Mouse (Mus musculus): ENCODE results near the gene Cd9. TPM values are rescaled to one million over a fixed set of nuclear protein-coding genes. Genes with fewer than 3 reads are reported as not detected.
A peak's percentile ranks its signal among the peaks of the same experiment; 100 is the strongest.

Gene Cd9
- polyA plus RNA-seq, 1 experiment = 68.0 TPM

- H3K36me3 ChIP-seq (ENCODE audit: control insufficient read depth, insufficient read depth, low read length) = no peaks in the 10 kb centered on the region
- H3K4me3 ChIP-seq (ENCODE audit: extremely low read depth, insufficient read depth, insufficient read length) = peak overlapping the region; percentile 24; the same call in 1 of the 2 replicates
- peak overlapping the region; percentile 74 for H3K27ac ChIP-seq (ENCODE audit: insufficient read depth, low read length)
- WGBS = 80% methylated on average over 11 of the region's 11 CpGs
- DNase-seq (ENCODE audit: low read depth in 1 of 2, low spot score in 2 of 2) = no peak
- peaks cover 7% of the 10 kb centered on the region; the same call in 1 of the 2 replicates for H3K4me1 ChIP-seq (ENCODE audit: control insufficient read depth, insufficient read depth, insufficient read length)
- H3K27me3 ChIP-seq (ENCODE audit: control insufficient read depth, insufficient read depth, low read length) = no peaks in the 10 kb centered on the region
- TF ChIP-seq POLR2A (IDR thresholded peaks at IDR 0.05; ENCODE audit: low read depth, low read length) (no peak), CTCF (IDR thresholded peaks at IDR 0.05; ENCODE audit: extremely low read depth, insufficient read depth, insufficient read length, insufficient replicate concordance) (no peak)
Observed at GRCm38 (mm10) chr6:125460589-125460988, 34.0 kb downstream of the Cd9 start.

GRCm38 (mm10) chr6:125459903-125460302 lies 34.7 kb downstream of the Cd9 start:
- H3K27ac ChIP-seq (ENCODE audit: insufficient read depth, low read length) = no peak overlapping the region
- no peak overlapping the region for H3K4me3 ChIP-seq (ENCODE audit: extremely low read depth, insufficient read depth, insufficient read length)
- 75% methylated on average over 5 of the region's 5 CpGs for WGBS
- no peaks in the 10 kb centered on the region for H3K27me3 ChIP-seq (ENCODE audit: control insufficient read depth, insufficient read depth, low read length)
- DNase-seq (ENCODE audit: low read depth in 1 of 2, low spot score in 2 of 2) = no peak
- TF ChIP-seq POLR2A (IDR thresholded peaks at IDR 0.05; ENCODE audit: low read depth, low read length) (no peak), CTCF (IDR thresholded peaks at IDR 0.05; ENCODE audit: extremely low read depth, insufficient read depth, insufficient read length, insufficient replicate concordance) (no peak)
- no peaks in the 10 kb centered on the region for H3K36me3 ChIP-seq (ENCODE audit: control insufficient read depth, insufficient read depth, low read length)
- peaks cover 7% of the 10 kb centered on the region; the same call in 1 of the 2 replicates for H3K4me1 ChIP-seq (ENCODE audit: control insufficient read depth, insufficient read depth, insufficient read length)

- 86% methylated on average over 12 of the region's 12 CpGs for WGBS
- no peaks in the 10 kb centered on the region for H3K27me3 ChIP-seq (ENCODE audit: control insufficient read depth, insufficient read depth, low read length)
- no peaks in the 10 kb centered on the region for H3K36me3 ChIP-seq (ENCODE audit: control insufficient read depth, insufficient read depth, low read length)
- no peak overlapping the region for H3K4me3 ChIP-seq (ENCODE audit: extremely low read depth, insufficient read depth, insufficient read length)
- TF ChIP-seq CTCF (IDR thresholded peaks at IDR 0.05; ENCODE audit: extremely low read depth, insufficient read depth, insufficient read length, insufficient replicate concordance) (no peak), POLR2A (IDR thresholded peaks at IDR 0.05; ENCODE audit: low read depth, low read length) (no peak)
- DNase-seq (ENCODE audit: low read depth in 1 of 2, low spot score in 2 of 2) = no peak
- peaks cover 2% of the 10 kb centered on the region; the same call in 1 of the 2 replicates for H3K4me1 ChIP-seq (ENCODE audit: control insufficient read depth, insufficient read depth, insufficient read length)
- no peak overlapping the region for H3K27ac ChIP-seq (ENCODE audit: insufficient read depth, low read length)
Observed at GRCm38 (mm10) chr6:125455806-125456520, 38.6 kb downstream of the Cd9 start.

GRCm38 (mm10) chr6:125454731-125455130 lies 39.9 kb downstream of the Cd9 start:
- H3K4me3 ChIP-seq (ENCODE audit: extremely low read depth, insufficient read depth, insufficient read length) = no peak overlapping the region
- H3K27ac ChIP-seq (ENCODE audit: insufficient read depth, low read length) = no peak overlapping the region
- no peaks in the 10 kb centered on the region for H3K27me3 ChIP-seq (ENCODE audit: control insufficient read depth, insufficient read depth, low read length)
- DNase-seq (ENCODE audit: low read depth in 1 of 2, low spot score in 2 of 2) = no peak
- TF ChIP-seq POLR2A (IDR thresholded peaks at IDR 0.05; ENCODE audit: low read depth, low read length) (no peak), CTCF (IDR thresholded peaks at IDR 0.05; ENCODE audit: extremely low read depth, insufficient read depth, insufficient read length, insufficient replicate concordance) (no peak)
- 89% methylated on average over 9 of the region's 9 CpGs for WGBS
- no peaks in the 10 kb centered on the region for H3K36me3 ChIP-seq (ENCODE audit: control insufficient read depth, insufficient read depth, low read length)
- H3K4me1 ChIP-seq (ENCODE audit: control insufficient read depth, insufficient read depth, insufficient read length) = no peaks in the 10 kb centered on the region

- 91% methylated on average over 5 of the region's 5 CpGs for WGBS
- TF ChIP-seq POLR2A (IDR thresholded peaks at IDR 0.05; ENCODE audit: low read depth, low read length) (no peak), CTCF (IDR thresholded peaks at IDR 0.05; ENCODE audit: extremely low read depth, insufficient read depth, insufficient read length, insufficient replicate concordance) (no peak)
- no peaks in the 10 kb centered on the region for H3K27me3 ChIP-seq (ENCODE audit: control insufficient read depth, insufficient read depth, low read length)
Observed at GRCm38 (mm10) chr6:125454299-125454698, 40.3 kb downstream of the Cd9 start.

GRCm38 (mm10) chr6:125447660-125448059 lies 46.9 kb downstream of the Cd9 start:
- H3K4me1 ChIP-seq (ENCODE audit: control insufficient read depth, insufficient read depth, insufficient read length) = peaks cover 6% of the 10 kb centered on the region
- no peak overlapping the region for H3K4me3 ChIP-seq (ENCODE audit: extremely low read depth, insufficient read depth, insufficient read length)
- WGBS = 62% methylated on average over 2 of the region's 2 CpGs
- H3K27me3 ChIP-seq (ENCODE audit: control insufficient read depth, insufficient read depth, low read length) = no peaks in the 10 kb centered on the region
- DNase-seq (ENCODE audit: low read depth in 1 of 2, low spot score in 2 of 2) = no peak
- no peak overlapping the region for H3K27ac ChIP-seq (ENCODE audit: insufficient read depth, low read length)
- no peaks in the 10 kb centered on the region for H3K36me3 ChIP-seq (ENCODE audit: control insufficient read depth, insufficient read depth, low read length)
- TF ChIP-seq CTCF (IDR thresholded peaks at IDR 0.05; ENCODE audit: extremely low read depth, insufficient read depth, insufficient read length, insufficient replicate concordance) (no peak), POLR2A (IDR thresholded peaks at IDR 0.05; ENCODE audit: low read depth, low read length) (no peak)

More at GRCm38 (mm10) chr6:125454299-125454698, 40.3 kb downstream of the Cd9 start:
- Histone ChIP-seq H3K36me3 (ENCODE audit: control insufficient read depth, insufficient read depth, low read length) (no peaks in the 10 kb centered on the region), H3K4me3 (ENCODE audit: extremely low read depth, insufficient read depth, insufficient read length) (no peak overlapping the region), H3K4me1 (ENCODE audit: control insufficient read depth, insufficient read depth, insufficient read length) (no peaks in the 10 kb centered on the region; the same call in 1 of the 2 replicates), H3K27ac (ENCODE audit: insufficient read depth, low read length) (no peak overlapping the region)
- DNase-seq (ENCODE audit: low read depth in 1 of 2, low spot score in 2 of 2) = no peak

GRCm38 (mm10) chr6:125447205-125447604 lies 47.4 kb downstream of the Cd9 start:
- TF ChIP-seq CTCF (IDR thresholded peaks at IDR 0.05; ENCODE audit: extremely low read depth, insufficient read depth, insufficient read length, insufficient replicate concordance) = no peak
- no peak for TF ChIP-seq POLR2A (IDR thresholded peaks at IDR 0.05; ENCODE audit: low read depth, low read length)
- Histone ChIP-seq H3K27me3 (ENCODE audit: control insufficient read depth, insufficient read depth, low read length) (no peaks in the 10 kb centered on the region), H3K4me3 (ENCODE audit: extremely low read depth, insufficient read depth, insufficient read length) (no peak overlapping the region), H3K4me1 (ENCODE audit: control insufficient read depth, insufficient read depth, insufficient read length) (peaks cover 6% of the 10 kb centered on the region), H3K27ac (ENCODE audit: insufficient read depth, low read length) (no peak overlapping the region), H3K36me3 (ENCODE audit: control insufficient read depth, insufficient read depth, low read length) (no peaks in the 10 kb centered on the region)
- WGBS = 54% methylated on average over 4 of the region's 4 CpGs
- DNase-seq (ENCODE audit: low read depth in 1 of 2, low spot score in 2 of 2) = no peak

Data from spleen, adult 2 months (tissue).